Mouse (Mus musculus): ENCODE data around the gene Gm15056. TPM values are rescaled to one million over a fixed set of nuclear protein-coding genes. Genes with fewer than 3 reads are reported as not detected.

Gm15056 gene
- total RNA-seq (2014; rRNA removed): not detected in 2 replicates
- not detected in 2 replicates for polyA plus RNA-seq (2015; fragmentation: Nextera tagmentation; extraction: Ambion mirVana)

GRCm38 (mm10) chr8:20902527-20902926, at the start of gene Gm15056:
Gene Gm15056, minus strand, starts transcription at chr8:20902627.
- H3K4me3 ChIP-seq (ENCODE audit: low read depth, low read length): no peak within 1 kb of the TSS
- no peak within 1 kb of the TSS for H3K9ac ChIP-seq
- H3K9me3 ChIP-seq (ENCODE audit: low read length): peaks cover 6% of the 10 kb centered on the region; the same call in 1 of the 2 replicates
- 47% methylated on average over 2 of the region's 2 CpGs for WGBS
- no peak within 1 kb of the TSS for H3K27ac ChIP-seq (ENCODE audit: low read depth, low read length)
- H3K27me3 ChIP-seq (ENCODE audit: insufficient read depth, low read length): no peaks in the 10 kb centered on the region
- H3K4me1 ChIP-seq (ENCODE audit: insufficient read depth): no peaks in the 10 kb centered on the region
- TF ChIP-seq CTCF (IDR thresholded peaks at IDR 0.05; ENCODE audit: low read depth): no peak
- no peak within 1 kb of the TSS for H3K4me2 ChIP-seq (ENCODE audit: low read depth)
- no peak for ATAC-seq
- H3K36me3 ChIP-seq (ENCODE audit: insufficient read depth): no peaks in the 10 kb centered on the region
- DNase-seq: no peak

GRCm38 (mm10) chr8:20944610-20945009, 42.2 kb upstream of the Gm15056 start, which contains the start of gene AY761185:
Gene AY761185, minus strand, starts transcription at chr8:20944710.
- H3K4me2 ChIP-seq (ENCODE audit: low read depth): no peak within 1 kb of the TSS
- H3K9ac ChIP-seq: no peak within 1 kb of the TSS
- H3K9me3 ChIP-seq (ENCODE audit: low read length): peaks cover 18% of the 10 kb centered on the region; the same call in 1 of the 2 replicates
- DNase-seq (no peak), ATAC-seq (no peak)
- no peak within 1 kb of the TSS for H3K27ac ChIP-seq (ENCODE audit: low read depth, low read length)
- H3K36me3 ChIP-seq (ENCODE audit: insufficient read depth): no peaks in the 10 kb centered on the region
- TF ChIP-seq CTCF (IDR thresholded peaks at IDR 0.05; ENCODE audit: low read depth): no peak
- WGBS: 67% methylated on average over 3 of the region's 3 CpGs
- no peaks in the 10 kb centered on the region for H3K27me3 ChIP-seq (ENCODE audit: insufficient read depth, low read length)
- no peaks in the 10 kb centered on the region for H3K4me1 ChIP-seq (ENCODE audit: insufficient read depth)
- no peak within 1 kb of the TSS for H3K4me3 ChIP-seq (ENCODE audit: low read depth, low read length)

GRCm38 (mm10) chr8:20921971-20922370, 19.5 kb upstream of the Gm15056 start, which contains the start of gene Gm6040:
Gene Gm6040, minus strand, starts transcription at chr8:20922071.
- no peaks in the 10 kb centered on the region for H3K4me1 ChIP-seq (ENCODE audit: insufficient read depth)
- DNase-seq (no peak), ATAC-seq (no peak)
- H3K4me2 ChIP-seq (ENCODE audit: low read depth): no peak within 1 kb of the TSS
- H3K9me3 ChIP-seq (ENCODE audit: low read length): peaks cover 3% of the 10 kb centered on the region; the same call in 1 of the 2 replicates
- no peak within 1 kb of the TSS for H3K4me3 ChIP-seq (ENCODE audit: low read depth, low read length)
- no peak for TF ChIP-seq CTCF (IDR thresholded peaks at IDR 0.05; ENCODE audit: low read depth)
- H3K9ac ChIP-seq: no peak within 1 kb of the TSS
- H3K27me3 ChIP-seq (ENCODE audit: insufficient read depth, low read length): no peaks in the 10 kb centered on the region
- H3K36me3 ChIP-seq (ENCODE audit: insufficient read depth): no peaks in the 10 kb centered on the region
- WGBS: 72% methylated on average over 3 of the region's 3 CpGs
- no peak within 1 kb of the TSS for H3K27ac ChIP-seq (ENCODE audit: low read depth, low read length)

- ATAC-seq: no peak
- no peaks in the 10 kb centered on the region for H3K4me1 ChIP-seq (ENCODE audit: insufficient read depth)
- 76% methylated on average over 1 of the region's 1 CpGs for WGBS
Measured at GRCm38 (mm10) chr8:20912288-20912687, 9.9 kb upstream of the Gm15056 start.

GRCm38 (mm10) chr8:20908256-20908655, 5.8 kb upstream of the Gm15056 start:
- Histone ChIP-seq H3K4me1 (ENCODE audit: insufficient read depth) (no peaks in the 10 kb centered on the region), H3K9me3 (ENCODE audit: low read length) (no peaks in the 10 kb centered on the region), H3K9ac (no peak overlapping the region), H3K4me3 (ENCODE audit: low read depth, low read length) (no peak overlapping the region), H3K4me2 (ENCODE audit: low read depth) (no peak overlapping the region), H3K36me3 (ENCODE audit: insufficient read depth) (no peaks in the 10 kb centered on the region), H3K27me3 (ENCODE audit: insufficient read depth, low read length) (no peaks in the 10 kb centered on the region), H3K27ac (ENCODE audit: low read depth, low read length) (no peak overlapping the region)
- no peak for DNase-seq
- 60% methylated on average over 2 of the region's 2 CpGs for WGBS
- no peak for TF ChIP-seq CTCF (IDR thresholded peaks at IDR 0.05; ENCODE audit: low read depth)
- no peak for ATAC-seq

More at GRCm38 (mm10) chr8:20912288-20912687, 9.9 kb upstream of the Gm15056 start:
- Histone ChIP-seq H3K4me3 (ENCODE audit: low read depth, low read length) (no peak overlapping the region), H3K4me2 (ENCODE audit: low read depth) (no peak overlapping the region), H3K9me3 (ENCODE audit: low read length) (0 out of 2 replicates have a peak, but pooled peaks cover 5% of the 10 kb centered on the region), H3K27me3 (ENCODE audit: insufficient read depth, low read length) (no peaks in the 10 kb centered on the region), H3K9ac (no peak overlapping the region), H3K36me3 (ENCODE audit: insufficient read depth) (no peaks in the 10 kb centered on the region), H3K27ac (ENCODE audit: low read depth, low read length) (no peak overlapping the region)
- no peak for DNase-seq
- TF ChIP-seq CTCF (IDR thresholded peaks at IDR 0.05; ENCODE audit: low read depth): no peak

GRCm38 (mm10) chr8:20907119-20907518, 4.7 kb upstream of the Gm15056 start:
- no peak for TF ChIP-seq CTCF (IDR thresholded peaks at IDR 0.05; ENCODE audit: low read depth)
- ATAC-seq (no peak), DNase-seq (no peak)
- Histone ChIP-seq H3K9me3 (ENCODE audit: low read length) (no peaks in the 10 kb centered on the region), H3K4me2 (ENCODE audit: low read depth) (no peak overlapping the region), H3K36me3 (ENCODE audit: insufficient read depth) (no peaks in the 10 kb centered on the region), H3K27me3 (ENCODE audit: insufficient read depth, low read length) (no peaks in the 10 kb centered on the region), H3K9ac (no peak overlapping the region), H3K27ac (ENCODE audit: low read depth, low read length) (no peak overlapping the region), H3K4me1 (ENCODE audit: insufficient read depth) (no peaks in the 10 kb centered on the region), H3K4me3 (ENCODE audit: low read depth, low read length) (no peak overlapping the region)
- WGBS: 92% methylated on average over 2 of the region's 2 CpGs

GRCm38 (mm10) chr8:20892369-20892768, 10.1 kb downstream of the Gm15056 start, which contains the start of gene Defb33:
Gene Defb33, plus strand, starts transcription at chr8:20892669.
- H3K27me3 ChIP-seq (ENCODE audit: insufficient read depth, low read length): no peaks in the 10 kb centered on the region
- no peak within 1 kb of the TSS for H3K4me3 ChIP-seq (ENCODE audit: low read depth, low read length)
- TF ChIP-seq CTCF (IDR thresholded peaks at IDR 0.05; ENCODE audit: low read depth): no peak
- WGBS: 89% methylated on average over 2 of the region's 2 CpGs
- no peak within 1 kb of the TSS for H3K4me2 ChIP-seq (ENCODE audit: low read depth)
- no peaks in the 10 kb centered on the region for H3K36me3 ChIP-seq (ENCODE audit: insufficient read depth)
- DNase-seq (no peak), ATAC-seq (no peak)
- no peak within 1 kb of the TSS for H3K27ac ChIP-seq (ENCODE audit: low read depth, low read length)
- H3K9ac ChIP-seq: no peak within 1 kb of the TSS
- H3K4me1 ChIP-seq (ENCODE audit: insufficient read depth): no peaks in the 10 kb centered on the region
- H3K9me3 ChIP-seq (ENCODE audit: low read length): peaks cover 14% of the 10 kb centered on the region; the same call in 1 of the 2 replicates

All from forebrain, postnatal 0 days (tissue).